Mouse (Mus musculus) G1E-ER4 (cell line): Measurements from ENCODE around the gene Arhgef28. TPM values are rescaled to one million over a fixed set of nuclear protein-coding genes. Genes with fewer than 3 reads are reported as not detected.

Experiments
- GATA1 ChIP-seq: IDR thresholded peaks from one replicate; pipeline ENCODE4 v1.8.0; 2012; ENCODE audit warnings: low read length, inconsistent platforms
- polyA plus RNA-seq: library from polyadenylated mRNA; stranded (reverse); fragments of >175 nt; gene quantifications from 2 replicates; pipeline ENCODE4 v1.2.3, GENCODE M21; 2012

The Arhgef28 gene
- polyA plus RNA-seq, 1 experiment, result not detected

- no peak for TF ChIP-seq GATA1
Observed at GRCm38 (mm10) chr13:97941909-97942680, 264.1 kb downstream of the Arhgef28 start.

- no peak for TF ChIP-seq GATA1
Observed at GRCm38 (mm10) chr13:97941099-97941498, 265.1 kb downstream of the Arhgef28 start.

GRCm38 (mm10) chr13:97939433-97940160 is 266.6 kb downstream of the Arhgef28 start:
- TF ChIP-seq GATA1, result no peak

DNA sequence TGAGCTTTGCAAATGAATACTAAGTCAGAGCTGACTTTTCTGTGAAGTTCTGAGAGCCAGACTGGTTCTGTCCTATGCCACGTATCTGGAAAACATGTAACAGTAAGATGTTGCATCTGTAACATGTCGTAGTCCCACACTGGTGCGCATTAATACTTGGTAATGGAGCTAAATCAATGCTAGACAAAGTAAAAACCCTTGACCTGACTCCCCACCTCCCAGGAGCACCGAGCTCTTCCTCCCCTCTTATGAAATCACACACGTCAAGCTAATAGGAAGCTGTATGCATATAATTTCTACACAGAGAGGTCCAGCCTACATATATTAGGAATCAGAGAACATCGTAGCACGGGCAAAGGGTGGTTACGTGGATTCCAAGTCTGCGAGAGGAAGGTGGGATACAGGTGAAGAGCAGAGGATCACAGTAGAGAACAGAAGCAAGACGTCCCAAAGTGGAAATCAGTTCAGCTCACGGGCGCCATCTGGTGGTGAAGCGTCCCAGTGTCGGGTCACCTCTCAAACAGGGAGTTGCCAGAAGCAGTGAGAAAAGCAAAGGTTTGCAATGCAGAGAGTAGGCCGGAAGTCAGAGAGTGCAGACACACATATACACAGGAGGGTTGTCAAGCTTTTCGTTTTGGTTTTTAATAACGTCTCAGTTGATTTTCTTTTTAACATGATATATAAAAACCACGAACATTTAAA is 267.5 kb downstream of the Arhgef28 start:
- no peak for TF ChIP-seq GATA1

GRCm38 (mm10) chr13:97937919-97938318 is 268.3 kb downstream of the Arhgef28 start:
- TF ChIP-seq GATA1, result no peak

- no peak for TF ChIP-seq GATA1
Observed at GRCm38 (mm10) chr13:97928135-97928497, 278.1 kb downstream of the Arhgef28 start.

GRCm38 (mm10) chr13:97927376-97928134 is 278.7 kb downstream of the Arhgef28 start:
- TF ChIP-seq GATA1, result no peak

DNA sequence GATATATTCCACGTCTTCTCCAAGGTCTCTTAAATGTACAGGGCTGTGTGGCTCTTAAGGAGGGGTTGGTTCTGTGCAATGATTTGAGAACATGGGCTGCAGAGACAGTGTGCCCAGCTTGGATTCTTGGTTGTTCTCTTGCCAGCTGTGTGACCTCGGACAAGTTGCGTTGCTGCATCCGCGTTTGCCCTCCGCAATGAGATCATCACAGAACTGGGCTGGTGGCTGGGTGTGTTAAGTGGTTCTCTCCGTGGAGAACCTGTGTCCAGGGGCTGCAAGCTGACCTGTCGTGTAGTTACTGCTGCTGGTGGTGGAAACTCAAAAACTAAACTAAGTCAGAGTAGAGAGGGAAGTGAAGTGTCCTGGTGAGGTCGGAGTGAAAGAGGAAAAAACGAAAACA is 279.9 kb downstream of the Arhgef28 start:
- no peak for TF ChIP-seq GATA1

- TF ChIP-seq GATA1, result no peak
Observed at GRCm38 (mm10) chr13:97923009-97923408, 283.2 kb downstream of the Arhgef28 start.

- no peak for TF ChIP-seq GATA1
Observed at GRCm38 (mm10) chr13:97919590-97919989, 286.6 kb downstream of the Arhgef28 start.

GRCm38 (mm10) chr13:97918117-97918900 is 287.9 kb downstream of the Arhgef28 start:
- no peak for TF ChIP-seq GATA1

DNA sequence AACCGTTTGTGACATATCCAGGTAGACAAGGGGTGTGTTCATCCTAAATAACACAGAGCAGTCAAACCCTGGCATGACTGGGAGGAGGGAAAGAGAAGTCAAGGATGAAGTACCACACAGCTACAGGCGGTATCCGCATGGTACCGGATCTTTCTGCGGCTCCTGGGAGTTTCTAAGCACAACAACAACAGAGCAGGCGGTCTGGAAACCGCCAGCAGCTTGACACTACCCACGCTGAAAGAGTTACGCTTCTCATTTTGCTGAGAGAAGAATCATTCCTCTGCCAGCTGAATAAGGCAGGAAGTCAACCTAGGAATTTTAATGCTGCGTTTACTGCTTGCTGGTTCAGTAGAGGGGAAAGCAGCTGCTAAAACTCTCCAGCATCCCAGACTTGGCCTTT is 295.2 kb downstream of the Arhgef28 start:
- TF ChIP-seq GATA1, result no peak

- TF ChIP-seq GATA1, result no peak
Observed at GRCm38 (mm10) chr13:97902821-97903220, 303.4 kb downstream of the Arhgef28 start.

GRCm38 (mm10) chr13:97900380-97900758 is 305.9 kb downstream of the Arhgef28 start:
- TF ChIP-seq GATA1, result no peak
